Mouse (Mus musculus) cerebellum, postnatal 25 days (tissue): Measurements from ENCODE around the gene Gchfr.

ENCODE experiments used
- DNase-seq, 2 experiments: peaks; one replicate each; pipeline ENCODE4 v3.0.0; 2021; ENCODE audit warnings: mixed read lengths in 2 of 2

The Gchfr gene

DNA sequence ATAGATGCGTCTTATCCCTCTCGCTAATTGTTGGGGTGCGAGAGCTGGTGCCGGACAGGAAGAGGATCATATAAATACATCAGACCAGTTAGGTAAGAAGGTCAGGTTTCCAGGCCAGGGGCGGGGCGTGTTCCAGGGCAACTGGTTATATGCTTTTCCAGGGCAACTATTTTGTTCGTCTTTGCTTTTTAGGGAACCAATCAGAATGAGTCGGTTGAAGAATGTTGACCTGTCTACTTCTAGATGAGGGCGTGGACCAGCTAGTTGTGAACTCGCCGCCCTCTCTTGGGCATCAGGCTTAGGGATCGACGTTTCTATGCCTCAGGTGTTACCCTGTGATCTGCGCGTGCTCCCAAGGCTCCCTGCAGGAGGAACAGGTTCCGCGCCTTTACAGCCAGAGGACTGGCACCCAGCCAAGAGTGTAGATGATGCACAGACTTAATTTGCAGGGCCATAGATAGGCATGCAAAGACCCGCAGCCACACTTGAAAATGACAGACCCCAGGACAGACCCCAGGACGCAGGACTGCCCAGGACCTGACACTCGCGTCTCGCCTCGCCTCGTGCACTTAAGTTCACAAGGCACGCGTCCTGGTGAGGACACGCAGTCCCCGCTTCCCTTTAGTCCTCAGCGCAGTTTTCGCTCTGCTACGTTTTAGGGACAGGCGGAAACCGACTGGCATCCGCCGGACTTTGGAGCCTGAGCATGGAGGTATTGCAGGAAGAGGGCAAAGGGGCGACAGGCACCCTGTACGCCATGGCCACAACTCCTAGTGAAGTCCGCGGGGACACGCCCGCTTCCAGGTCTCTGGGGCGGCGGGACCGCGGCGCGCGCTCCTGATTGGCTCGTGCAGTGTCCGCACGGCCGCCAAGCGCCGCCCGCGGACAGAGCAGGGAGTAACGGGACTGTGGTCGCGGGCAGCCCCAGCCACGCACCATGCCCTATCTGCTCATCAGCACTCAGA, at the start of gene Gchfr:
Gene Gchfr, plus strand, starts transcription at position 873 of the 965 bp plus-strand sequence.
- DNase-seq, result peak; percentile 53 to 71

DNA sequence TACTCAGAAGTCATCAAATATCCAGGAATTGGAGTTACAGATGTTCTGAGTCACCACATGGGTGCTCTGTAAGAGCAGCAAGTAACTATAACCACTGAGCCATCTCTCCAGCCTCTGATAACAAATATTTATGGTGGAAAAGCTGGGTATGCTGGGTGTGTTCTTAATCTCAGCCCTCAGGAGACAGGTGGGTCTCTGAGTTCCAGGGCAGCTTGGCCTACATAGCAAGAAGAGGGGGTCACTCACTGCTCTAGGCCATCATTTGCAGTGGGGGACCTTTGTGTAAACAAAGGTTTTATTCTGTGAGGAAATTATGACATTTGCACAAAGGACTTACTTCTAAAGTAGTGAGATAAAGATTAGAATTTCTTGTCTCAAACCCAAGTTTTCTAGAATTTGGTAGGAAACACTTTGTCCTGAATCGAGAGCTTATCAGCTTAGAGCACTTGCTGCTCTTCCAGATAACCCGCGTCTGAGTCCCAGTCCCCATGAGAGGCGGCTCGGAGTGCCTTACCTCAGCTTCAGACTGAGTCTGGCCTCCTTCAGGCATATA, 31.2 kb upstream of the Gchfr start:
- DNase-seq, result no peak

DNA sequence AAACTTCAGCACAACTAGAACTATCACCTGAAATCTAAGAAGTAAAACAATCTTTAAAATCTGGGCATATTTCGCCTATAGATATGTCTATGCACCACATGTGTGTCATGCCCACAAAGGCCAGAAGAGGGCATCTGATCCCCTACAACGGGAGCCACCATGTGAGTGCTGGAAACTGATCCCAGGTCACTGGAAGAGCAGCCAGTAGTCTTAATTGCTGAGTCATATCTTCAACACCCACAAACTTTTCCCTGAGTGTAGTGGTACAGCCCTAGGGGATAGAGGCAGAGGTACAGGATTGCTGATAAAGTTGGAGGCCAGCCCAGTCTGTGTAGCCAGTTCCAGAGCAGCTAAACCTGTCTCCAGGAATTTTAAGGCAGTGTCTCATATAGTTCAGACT, 22.4 kb upstream of the Gchfr start:
- no peak for DNase-seq

DNA sequence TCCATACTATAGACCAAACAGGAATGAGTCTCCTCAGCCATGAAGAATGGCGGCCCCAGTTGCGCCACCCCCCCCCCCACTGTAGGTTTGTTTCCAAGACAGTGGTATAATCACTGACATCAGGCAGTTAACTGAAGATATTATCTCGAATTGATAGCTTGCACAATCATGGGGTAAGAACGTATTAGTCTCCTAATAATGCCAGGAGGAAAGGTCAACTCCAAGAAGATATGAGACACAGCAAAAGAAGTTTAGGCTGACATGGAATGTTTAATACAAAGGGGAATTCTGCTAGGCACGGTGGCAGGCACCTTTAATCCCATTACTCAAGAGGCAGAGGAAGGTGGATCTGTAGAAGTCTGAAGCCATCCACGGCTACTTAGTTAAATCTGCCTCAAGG, 21.1 kb upstream of the Gchfr start:
- no peak for DNase-seq

DNA sequence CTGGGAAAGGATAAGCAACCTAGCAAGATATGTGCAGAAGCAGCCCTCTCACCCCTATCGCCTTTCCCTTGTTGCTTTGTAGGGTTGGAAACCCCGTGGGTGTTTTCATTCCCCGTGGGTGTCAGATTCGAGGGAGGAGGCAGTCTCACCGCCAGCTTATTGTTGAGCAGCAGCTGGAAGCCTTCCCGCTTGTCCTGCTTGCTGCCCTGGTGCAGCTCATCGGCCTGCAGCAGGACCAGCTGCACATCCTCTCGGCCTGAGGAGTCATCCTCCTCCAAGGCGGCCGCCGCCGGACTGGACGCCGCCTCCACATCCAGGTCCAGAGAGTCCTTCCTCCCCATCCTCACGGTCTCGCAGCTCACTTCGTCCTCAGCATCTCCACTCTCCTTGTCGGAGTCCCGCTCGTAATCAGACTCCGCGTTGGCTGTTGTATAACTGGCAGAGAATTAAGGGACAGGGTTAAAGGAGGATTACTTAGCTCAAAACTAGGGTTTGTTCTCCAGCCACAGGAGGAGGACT, 20.4 kb upstream of the Gchfr start:
- no peak for DNase-seq

DNA sequence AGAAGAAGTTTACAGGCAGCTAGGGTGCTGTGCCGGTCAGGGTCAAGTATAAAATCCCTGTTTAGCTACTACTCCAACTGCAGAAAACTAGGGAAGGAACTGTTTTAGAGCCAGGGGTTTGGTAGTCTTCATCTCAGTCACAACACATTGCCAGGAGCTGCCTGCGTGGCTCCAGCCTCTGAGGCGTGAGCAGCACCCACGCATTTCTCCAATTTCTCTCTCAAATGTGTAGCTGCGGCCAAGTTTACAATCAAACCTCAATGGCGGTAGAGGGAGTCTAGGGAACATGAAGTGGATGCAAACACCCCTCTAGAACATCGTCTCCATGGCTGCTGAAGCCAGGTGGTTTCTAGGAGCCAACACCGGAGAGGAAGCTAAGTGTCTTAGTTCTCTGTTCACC, 19.8 kb upstream of the Gchfr start:
- DNase-seq, result no peak

DNA sequence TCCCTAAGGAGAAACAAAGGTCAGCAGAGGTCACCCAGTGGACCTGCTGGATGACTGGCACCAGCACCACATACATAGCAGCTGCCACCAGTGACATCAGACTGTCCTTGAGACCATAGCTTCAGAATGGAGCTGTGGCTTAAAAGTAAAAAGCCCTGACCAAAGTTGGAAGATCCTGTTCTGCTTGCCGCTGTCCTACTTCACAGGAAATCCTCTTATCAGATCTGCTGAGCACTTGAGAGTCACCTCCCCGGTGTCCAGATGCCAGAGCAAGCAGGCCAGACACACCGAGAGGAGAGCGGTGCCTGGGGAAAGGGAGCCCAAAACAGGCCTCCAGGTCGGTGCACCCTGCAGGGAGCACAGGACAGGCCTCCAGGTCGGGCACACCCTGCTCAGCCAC, 15.3 kb upstream of the Gchfr start:
- no peak for DNase-seq

DNA sequence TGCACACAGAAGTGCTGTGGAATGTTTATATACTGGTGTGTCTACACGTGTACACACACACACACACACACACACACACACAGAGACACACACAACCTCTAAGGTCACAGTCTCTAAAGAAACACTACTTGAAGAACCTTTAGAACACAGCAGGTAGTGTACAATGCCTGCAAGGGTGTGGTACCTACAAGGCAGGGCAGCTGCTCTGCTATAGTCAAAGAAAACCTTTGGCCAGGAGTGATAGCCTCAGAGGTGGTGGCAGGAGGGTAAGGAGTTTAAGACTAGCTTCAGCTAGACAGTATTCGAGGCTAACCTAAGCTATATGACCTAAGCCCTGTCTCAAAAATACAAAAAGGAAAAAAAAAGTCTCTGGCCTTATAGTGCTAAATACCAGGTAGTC, 12.9 kb upstream of the Gchfr start:
- no peak for DNase-seq

DNA sequence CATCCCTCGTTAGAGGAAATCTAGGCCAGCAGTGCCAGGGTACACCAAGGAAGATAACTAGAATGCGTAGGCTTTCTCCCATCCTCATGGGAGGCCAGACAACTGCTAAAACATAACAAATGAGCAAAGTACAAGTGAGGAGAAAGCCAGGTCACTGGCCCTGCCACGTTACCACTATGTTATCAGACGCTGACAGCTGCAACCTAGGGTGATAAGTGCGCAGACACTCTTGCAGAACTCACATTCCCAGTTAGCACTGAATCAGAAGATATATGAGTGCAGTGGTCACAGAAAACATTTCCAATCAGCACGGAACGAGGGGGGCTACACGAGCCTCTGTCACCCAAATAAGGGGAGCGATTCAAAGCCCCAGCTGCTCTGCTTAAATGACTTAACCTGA, 12.2 kb upstream of the Gchfr start:
- DNase-seq, result no peak

DNA sequence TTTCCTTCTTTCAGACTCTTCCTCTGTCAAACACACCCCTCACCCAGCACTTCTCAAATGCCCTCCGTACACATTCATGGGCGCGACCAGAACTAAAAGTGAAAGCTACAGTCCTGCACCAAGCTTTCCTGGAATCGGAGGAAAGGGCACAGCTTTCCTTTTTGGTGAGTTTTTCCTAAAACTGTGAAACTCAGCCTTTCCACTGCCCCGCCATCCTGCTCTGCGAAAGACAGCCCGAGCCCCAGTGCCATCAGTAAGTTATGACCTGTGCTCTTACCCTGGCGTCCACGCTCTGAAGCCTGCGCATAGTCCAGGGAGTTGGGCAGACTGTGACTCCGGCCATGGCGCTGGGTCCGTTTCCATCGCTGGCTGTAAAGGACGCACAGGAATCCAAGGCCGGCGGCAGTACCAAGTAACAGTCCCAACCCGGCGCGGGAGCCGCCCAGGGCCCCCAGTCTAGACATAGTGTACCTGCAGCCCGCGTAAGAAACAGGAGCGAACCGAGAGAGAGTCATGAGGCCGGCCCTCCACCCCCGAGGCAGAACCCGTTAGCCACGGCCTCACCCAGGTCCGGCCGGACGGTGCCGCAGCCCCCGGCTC, 11.4 kb upstream of the Gchfr start:
- no peak for DNase-seq

DNA sequence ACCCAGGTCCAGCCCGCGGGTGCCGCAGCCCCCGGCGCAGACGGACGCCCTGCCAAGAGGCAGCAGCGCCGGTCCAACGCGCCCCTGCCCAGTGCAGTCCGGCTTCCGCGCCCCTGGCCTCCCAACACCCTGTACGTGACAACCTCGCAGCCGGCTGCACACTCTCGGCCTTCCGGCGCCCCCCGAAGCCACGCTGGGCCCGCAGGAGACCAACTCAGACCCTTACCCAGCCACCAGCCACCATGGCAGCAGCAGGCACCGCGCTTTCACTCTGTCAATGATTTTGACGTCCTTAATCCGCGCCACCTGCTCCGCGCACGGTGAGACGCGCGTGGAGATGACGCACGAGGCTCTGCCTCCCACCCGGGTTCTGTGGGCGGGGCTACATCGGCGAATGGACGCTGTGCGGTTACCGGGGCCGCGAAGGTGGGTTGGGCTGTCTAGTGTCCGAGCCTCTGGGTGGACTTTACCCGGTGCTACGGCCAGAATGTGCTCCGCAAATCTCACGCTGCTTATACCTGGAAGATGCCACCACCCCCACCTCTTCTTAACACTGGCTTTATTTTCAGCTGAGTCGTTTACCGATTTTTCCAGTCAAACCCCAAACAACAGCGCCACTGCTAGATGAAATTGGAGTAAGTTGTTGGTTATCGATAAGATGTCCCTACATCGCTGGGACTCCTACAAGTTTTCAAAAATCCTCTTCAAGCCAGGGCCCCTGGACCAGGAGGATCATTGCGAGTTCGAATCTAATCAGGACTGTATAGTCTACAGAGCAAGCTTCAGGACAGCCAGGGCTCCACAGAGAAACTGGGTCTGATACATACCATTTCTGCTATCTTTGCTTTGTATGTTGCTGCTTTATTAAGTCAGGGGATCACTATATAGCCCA, 10.6 kb upstream of the Gchfr start, which contains the start of gene Rmdn3:
Gene Rmdn3, minus strand, starts transcription at position 354 of the 892 bp plus-strand sequence.
- peak; percentile 97 to 98 for DNase-seq

DNA sequence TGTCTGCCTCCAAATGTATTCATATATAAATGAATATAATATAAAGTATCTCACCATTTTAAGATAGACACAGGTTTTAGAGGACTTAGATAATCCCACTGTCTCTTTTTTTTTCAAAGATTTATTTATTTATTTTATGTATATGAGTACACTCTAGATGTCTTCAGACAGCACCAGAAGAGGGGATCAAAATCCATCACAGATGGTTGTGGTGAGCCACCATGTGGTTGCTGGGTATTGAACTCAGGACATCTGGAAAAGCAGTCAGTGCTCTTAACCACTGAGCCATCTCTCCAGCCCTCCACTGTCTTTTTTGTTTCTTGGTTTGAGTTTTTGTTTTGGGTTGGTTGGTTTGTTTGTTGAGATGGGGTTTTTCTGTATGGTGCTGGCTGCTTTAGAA, 9.7 kb upstream of the Gchfr start:
- DNase-seq, result no peak

DNA sequence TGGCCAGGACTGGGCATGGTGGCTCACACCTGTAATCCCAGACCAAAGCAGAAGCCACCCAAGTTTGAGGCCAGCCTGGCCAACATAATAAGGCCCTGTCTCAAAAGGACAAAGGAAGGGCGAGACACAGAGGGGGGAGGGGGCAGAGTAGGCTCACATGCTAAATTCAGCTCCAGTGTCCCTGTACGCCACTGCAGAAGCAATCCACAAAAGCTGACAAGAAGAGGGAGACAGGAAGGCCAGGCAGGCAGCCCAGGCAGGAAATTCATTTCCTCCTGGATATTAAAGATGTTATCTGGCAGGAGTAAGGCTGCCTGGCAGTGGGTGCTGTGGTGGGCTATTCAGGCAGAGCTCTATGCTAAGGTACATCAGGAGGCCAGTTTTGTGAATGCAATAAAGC, 6.3 kb upstream of the Gchfr start:
- no peak for DNase-seq

DNA sequence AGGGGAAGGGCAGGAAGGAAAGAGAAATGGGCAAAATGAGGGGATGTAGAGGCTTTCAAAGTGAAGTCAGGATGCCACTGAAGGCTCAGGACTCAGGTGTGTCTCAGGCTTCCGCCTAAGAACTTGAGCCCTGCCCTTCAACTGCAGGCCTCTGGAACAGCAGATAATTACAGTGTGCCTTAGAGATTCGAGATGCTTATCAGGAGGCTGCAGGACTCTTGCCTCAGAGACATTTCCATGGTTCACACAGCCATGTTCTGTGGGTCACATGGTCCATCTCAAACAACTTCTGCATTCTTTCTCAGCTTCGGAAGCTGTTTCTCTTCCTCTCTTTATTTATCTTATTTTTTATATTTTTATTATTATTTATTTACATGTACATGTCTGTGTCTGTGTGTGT, 4.4 kb upstream of the Gchfr start:
- no peak for DNase-seq

DNA sequence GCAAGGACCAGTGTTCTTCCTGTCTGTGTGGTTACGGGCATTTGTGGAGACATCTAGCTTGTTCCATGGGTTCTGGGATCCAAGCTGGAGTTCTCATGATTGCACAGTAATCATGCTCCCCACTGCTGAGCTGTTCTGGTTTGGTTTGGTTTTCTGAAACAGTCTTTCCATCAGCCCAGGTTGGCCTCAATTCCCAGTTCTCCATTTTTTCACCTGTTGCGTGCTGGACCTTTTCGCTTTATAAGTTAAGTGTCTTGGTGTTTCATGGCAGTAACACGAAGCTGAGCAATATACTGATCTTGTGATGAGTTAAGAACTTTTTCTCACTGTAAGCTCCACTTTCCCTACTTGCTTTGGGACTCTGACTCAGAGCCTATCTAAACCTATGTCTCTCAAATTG, 3.6 kb upstream of the Gchfr start:
- no peak for DNase-seq

DNA sequence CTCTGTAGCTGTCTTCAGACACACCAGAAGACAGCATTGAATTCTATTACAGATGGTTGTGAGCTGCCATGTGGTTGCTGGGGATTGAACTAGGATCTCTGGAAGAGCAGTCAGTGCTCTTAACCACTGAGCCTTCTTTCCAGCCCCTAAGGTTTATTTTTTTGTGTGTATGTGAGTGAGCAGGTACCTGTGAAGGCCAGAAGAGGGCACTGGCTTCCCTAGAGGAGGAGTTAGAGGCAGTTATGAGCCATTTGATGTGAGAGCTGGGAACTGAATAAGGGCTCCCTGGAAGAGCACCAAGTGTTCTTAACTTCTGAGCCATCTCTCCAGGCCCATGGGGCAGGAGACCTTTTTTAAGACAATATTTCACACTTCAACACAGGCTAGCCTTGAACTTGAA, 2.2 kb upstream of the Gchfr start:
- DNase-seq, result no peak

DNA sequence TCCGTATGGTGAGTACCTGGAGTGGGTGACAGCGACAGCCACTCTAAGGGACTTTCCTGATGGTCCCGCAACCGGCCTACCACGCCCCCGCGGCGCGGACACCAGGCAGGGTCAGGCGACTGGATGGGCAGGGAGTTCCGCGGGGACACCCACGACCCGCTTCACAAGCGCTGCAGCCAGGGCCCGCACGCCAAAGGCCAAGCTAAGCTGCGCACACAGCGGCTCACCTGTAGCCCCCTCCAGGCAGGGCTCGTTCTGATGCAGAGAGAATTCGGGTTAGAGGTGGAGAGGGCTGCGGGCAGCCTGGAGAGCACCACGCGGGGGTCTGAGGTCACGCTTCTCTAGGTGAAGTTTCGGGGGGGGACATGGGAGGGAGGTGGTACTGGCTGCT, 288 bp downstream of the Gchfr start:
- no peak for DNase-seq

DNA sequence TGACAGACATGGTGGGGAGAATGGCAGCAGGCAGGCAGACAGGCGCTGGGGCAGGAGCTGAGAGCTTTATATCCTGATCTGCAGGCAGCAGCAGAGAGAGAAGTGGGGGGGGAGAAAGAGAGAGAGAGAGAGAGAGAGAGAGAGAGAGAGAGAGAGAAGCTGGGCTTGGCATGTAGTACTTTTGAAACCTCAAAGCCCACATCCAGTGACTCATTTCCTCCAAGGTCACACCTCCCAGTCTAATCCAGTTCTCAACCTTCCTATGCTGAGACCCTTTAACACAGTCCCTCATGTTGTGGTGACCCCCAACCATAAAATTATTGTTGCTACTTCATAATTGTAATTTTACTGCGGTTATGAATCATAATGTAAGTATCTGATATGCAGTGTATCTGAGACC, 2.7 kb downstream of the Gchfr start:
- no peak for DNase-seq

DNA sequence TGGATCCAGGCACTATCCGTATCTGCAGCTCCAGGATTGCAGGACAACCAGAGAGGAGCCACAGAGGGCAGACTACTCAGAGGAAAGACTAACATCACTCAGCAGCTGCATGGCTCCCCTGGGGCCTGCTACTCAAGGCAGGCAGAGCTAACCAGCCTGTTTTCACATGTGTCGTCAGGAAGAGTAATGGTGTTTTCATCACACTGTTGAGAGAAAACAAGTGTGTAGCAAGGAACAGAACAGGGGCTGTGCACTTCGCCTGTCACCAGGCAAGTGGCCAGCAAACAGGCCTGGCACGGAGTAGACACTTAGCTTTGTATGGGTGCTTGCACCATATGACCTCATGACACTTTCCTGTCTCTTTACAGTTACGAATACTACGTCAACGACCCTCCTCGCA, 4.0 kb downstream of the Gchfr start:
- DNase-seq, result no peak

DNA sequence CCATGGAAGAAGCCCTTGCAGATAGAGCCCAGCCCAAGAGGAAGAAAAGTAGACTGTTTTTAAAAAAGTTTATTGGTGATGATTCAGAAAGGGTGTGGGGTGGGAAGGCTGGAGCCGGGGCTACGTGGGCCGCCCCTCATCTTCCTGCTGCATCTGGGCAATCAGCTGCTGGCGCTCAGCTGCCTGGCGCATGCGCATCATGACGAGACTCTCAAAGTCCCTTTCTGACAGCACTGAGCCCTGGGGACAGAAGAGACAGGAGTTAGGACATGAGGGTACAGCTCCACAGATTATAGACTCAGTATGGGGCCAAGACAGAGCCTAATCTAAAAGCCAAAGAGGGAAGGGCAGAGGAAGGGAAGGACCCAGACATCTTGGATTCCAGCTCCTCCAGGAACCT, 4.9 kb downstream of the Gchfr start:
- DNase-seq, result no peak

DNA sequence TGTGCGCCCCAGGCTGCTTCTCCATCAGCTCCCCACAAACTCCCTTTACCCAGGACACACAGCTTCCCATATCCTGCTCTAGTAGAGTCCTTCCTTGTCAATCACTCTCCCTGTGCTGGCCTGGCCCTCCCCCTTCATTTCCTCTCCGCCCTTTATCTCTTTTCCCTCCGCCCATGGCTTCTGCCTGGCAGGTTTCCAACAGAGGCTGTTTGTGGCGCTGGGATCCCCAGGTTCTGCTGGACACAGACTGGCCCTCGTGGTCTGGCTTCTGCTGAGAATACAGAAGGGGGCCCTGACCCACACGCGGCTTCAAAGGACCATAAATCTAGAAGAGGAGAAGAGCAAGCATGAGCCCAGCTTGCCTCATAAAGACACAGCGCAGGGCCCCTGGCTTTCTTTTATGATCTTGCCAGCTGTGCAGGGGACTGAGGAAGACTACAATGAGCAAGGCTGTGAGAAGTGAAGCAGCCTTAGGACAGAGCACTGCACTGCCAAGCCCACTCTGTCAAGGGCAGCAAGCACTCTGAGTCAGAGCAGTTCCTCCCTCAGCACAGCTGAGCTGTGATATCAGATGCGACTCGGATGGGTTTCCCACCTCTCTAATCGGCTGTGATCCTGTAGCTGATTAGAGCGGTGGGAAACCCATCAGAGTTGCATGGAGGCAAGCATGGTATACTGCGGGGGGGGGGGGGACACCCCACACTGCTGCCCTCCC, 5.4 kb downstream of the Gchfr start:
- DNase-seq, result peak in 1 of 2 experiments; percentile 39
